Mouse (Mus musculus) megakaryocyte-erythroid progenitor cell, adult 5-6 weeks (primary cell): ENCODE data around the gene Lman2. TPM values are rescaled to one million over a fixed set of nuclear protein-coding genes. Genes with fewer than 3 reads are reported as not detected.
A peak's percentile ranks its signal among the peaks of the same experiment; 100 is the strongest.

Experiments used
- ATAC-seq: replicated peaks from 2 replicates; pipeline ENCODE4 v1.8.0; 2016; ENCODE audit warnings: mild to moderate bottlenecking, inconsistent platforms; ENCODE audit not compliant: severe bottlenecking, poor library complexity, low FRiP score, low TSS enrichment
- total RNA-seq, 2 experiments: library from RNA; stranded (forward) in 1 of 2; stranded (reverse) in 1 of 2; fragments of 200-1000, 215-1000 nt in 1 of 2; fragments of >200 nt in 1 of 2; fragmentation: Nextera tagmentation in 1 of 2; gene quantifications; 2 replicates each; pipeline ENCODE4 v1.2.3; 2014 to 2017

Lman2 gene
- total RNA-seq, 2 experiments from 2014 or later = 91.9 to 122 TPM

GRCm38 (mm10) chr13:55329683-55330566, 32.7 kb downstream of the Lman2 start, which contains the start of gene Mxd3:
Mxd3 (minus strand) TSS chr13:55329823.
- peak; percentile 62 for ATAC-seq

- peak; percentile 24 for ATAC-seq
Measured at GRCm38 (mm10) chr13:55329109-55329682, 33.4 kb downstream of the Lman2 start.

GRCm38 (mm10) chr13:55328641-55329040, 33.9 kb downstream of the Lman2 start:
- ATAC-seq = no peak

GRCm38 (mm10) chr13:55328171-55328570, 34.4 kb downstream of the Lman2 start:
- no peak for ATAC-seq

- ATAC-seq = peak; percentile 58
Measured at GRCm38 (mm10) chr13:55327633-55328032, 35.0 kb downstream of the Lman2 start.

- no peak for ATAC-seq
Measured at GRCm38 (mm10) chr13:55327169-55327568, 35.4 kb downstream of the Lman2 start.

- ATAC-seq = no peak
Measured at GRCm38 (mm10) chr13:55325596-55325995, 37.0 kb downstream of the Lman2 start.

GRCm38 (mm10) chr13:55322130-55322825, 40.3 kb downstream of the Lman2 start:
- ATAC-seq = peak; percentile 27; the same call in 1 of the 2 replicates

- ATAC-seq = peak; percentile 88
Measured at GRCm38 (mm10) chr13:55321434-55322129, 41.0 kb downstream of the Lman2 start, which contains the start of gene Rab24. Rab24 (minus strand) TSS chr13:55321946.

GRCm38 (mm10) chr13:55319931-55320533, 42.6 kb downstream of the Lman2 start, which contains the start of gene Prelid1:
Prelid1 (plus strand) TSS chr13:55320500.
- no peak for ATAC-seq

GRCm38 (mm10) chr13:55318351-55318750, 44.2 kb downstream of the Lman2 start:
- no peak for ATAC-seq

- ATAC-seq = no peak
Measured at GRCm38 (mm10) chr13:55314891-55315412, 47.6 kb downstream of the Lman2 start.

GRCm38 (mm10) chr13:55313051-55313450, 49.5 kb downstream of the Lman2 start:
- no peak for ATAC-seq

- ATAC-seq = no peak
Measured at GRCm38 (mm10) chr13:55312028-55312630, 50.5 kb downstream of the Lman2 start.

GRCm38 (mm10) chr13:55300913-55301312, 61.7 kb downstream of the Lman2 start:
- ATAC-seq = no peak

GRCm38 (mm10) chr13:55296760-55297159, 65.8 kb downstream of the Lman2 start:
- ATAC-seq = no peak
